Mouse (Mus musculus): ENCODE data around the gene Isl2. TPM values are rescaled to one million over a fixed set of nuclear protein-coding genes. Genes with fewer than 3 reads are reported as not detected.

The Isl2 gene
- polyA plus RNA-seq, 1 experiment, result not detected

DNA sequence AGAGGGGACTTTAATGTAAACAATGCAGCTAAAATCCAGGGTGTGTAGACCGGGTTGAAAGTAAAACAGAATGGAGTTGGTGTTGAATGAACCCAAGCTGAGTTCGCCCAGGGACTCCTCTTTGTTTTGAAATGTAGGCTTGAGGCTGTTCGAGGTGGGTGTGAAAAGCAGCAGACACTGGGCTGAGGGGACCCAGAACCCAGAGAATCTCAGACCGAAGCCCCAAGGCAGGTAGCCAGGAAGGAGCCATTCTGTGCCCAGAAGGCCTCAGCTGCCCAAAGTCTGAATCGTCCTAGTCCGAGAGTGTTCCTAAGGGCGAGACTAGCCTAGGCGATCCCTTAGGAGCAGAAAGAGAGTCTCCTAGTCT, 4.8 kb downstream of the Isl2 start:
- no peak for TF ChIP-seq GATA1 (IDR thresholded peaks at IDR 0.05; ENCODE audit: low read length)

DNA sequence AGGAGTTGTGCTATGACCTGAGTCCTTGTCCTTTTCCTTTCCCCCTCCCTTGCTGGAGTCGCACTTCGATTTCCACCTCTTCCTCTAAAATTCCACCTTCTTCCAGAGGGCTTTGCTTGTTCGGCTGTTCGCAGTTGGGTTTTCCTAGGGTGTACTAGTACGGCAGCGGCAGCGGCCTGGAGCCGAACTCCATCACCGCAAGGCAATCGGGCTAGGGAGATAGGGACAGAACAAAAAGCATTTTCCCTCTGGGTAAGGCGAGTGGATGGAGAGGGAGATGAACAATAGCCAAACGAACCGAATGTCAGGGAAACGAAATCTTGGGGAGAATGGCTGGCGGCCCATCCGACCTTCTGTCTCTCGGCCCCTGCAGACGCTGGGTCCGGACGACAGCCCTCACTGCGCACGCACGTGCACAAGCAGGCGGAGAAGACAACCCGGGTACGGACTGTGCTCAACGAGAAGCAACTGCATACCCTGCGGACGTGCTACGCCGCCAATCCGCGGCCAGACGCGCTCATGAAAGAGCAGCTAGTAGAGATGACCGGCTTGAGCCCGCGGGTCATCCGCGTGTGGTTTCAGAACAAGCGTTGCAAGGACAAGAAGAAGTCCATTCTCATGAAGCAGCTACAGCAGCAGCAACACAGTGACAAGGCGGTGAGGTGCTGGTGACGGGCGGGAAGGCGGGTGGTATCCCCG, 5.4 kb downstream of the Isl2 start:
- no peak for TF ChIP-seq GATA1 (IDR thresholded peaks at IDR 0.05; ENCODE audit: low read length)

DNA sequence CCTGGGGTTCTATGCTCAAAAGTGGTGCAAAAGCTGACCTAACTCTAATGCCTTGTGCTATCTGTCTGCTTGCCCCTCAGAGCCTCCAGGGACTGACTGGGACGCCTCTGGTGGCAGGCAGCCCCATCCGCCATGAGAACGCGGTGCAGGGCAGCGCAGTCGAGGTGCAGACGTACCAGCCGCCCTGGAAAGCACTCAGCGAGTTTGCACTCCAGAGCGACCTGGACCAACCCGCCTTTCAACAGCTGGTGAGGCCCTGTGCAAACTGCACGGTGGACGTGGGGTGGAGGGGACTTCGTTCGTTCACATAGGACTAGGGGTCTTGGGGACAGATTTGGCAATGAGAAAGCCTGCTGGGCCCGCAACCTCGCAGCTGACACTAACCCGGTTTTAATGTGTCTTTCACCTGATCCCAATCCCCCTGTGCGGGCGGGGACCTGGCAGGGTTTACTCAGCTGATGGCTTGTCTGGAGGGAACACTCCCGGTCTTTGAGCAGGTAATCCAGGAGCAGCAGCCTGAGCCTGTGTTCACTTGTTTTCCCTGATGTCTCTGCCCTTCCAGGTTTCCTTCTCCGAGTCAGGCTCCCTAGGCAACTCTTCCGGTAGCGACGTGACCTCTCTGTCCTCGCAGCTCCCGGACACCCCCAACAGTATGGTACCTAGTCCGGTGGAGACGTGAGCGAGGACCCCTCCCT, 6.5 kb downstream of the Isl2 start:
- no peak for TF ChIP-seq GATA1 (IDR thresholded peaks at IDR 0.05; ENCODE audit: low read length)

DNA sequence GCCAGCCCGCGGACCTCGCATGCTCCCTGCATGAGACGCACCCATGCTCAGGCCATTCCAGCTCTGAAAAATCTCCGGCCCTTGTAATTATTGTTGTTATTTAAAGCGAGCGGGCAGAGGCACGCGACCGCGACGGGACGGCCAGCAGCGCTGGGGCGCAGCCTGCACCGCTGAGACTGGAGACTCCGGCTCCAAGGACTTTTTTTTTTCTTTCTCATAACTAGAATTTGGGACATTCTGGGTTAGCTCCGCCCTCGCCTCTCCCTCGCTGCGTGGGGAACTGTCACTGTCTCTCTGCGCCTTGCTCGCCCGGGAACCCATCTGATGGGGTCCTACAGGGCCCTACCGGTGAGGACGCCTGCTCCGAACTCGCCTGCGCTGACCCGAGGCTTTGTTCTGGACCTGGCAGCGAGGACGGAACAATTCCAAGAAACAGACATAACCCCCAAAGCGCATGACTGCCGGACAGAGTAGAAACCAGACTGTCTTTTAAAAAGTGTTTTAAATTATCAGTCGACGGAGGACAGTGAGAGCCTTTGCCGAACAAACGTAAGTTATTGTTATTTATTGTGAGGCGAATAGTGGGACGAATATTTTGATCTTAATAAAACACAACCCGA, 7.2 kb downstream of the Isl2 start:
- TF ChIP-seq GATA1 (IDR thresholded peaks at IDR 0.05; ENCODE audit: low read length), result no peak

DNA sequence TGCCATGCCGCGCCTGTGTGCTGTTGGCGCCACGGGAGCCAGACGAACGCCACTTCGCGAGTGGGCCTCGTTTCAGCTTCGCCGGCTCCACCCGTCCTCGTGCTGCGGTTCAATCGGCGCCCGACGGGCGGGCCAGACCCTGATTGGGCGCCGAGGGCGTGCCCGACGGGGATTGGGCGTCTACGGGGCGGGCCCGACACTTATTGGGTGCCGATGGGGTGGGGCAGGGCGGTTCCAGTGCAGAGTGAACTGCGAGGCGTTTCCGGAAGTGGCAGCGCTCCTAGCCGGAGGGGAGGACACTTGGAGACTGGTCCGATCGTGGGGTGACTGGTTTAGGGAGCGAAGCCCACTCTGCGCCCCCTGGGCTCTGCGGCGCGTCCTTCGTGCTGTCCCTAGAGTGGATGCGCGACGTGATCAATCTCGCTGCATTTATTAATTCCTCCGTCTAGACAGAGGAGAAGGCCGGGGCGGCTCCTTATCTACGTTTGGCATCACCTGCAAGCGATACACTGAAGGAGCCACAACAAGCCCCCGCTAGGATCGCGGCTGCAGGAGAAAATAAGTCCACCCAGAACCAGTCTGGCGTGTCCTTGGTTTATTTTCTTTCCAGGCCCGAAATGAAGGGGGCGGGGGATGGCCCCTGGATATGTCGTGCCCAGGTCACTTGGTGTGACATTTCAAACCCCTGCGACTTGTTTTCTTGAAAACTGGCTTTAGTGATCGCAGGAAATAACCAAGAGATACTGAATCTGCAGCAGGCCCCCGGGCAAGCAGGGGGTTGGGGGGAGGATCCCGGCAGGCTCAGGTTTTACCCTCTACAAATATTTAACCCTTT, 7.9 kb downstream of the Isl2 start:
- TF ChIP-seq GATA1 (IDR thresholded peaks at IDR 0.05; ENCODE audit: low read length), result no peak

DNA sequence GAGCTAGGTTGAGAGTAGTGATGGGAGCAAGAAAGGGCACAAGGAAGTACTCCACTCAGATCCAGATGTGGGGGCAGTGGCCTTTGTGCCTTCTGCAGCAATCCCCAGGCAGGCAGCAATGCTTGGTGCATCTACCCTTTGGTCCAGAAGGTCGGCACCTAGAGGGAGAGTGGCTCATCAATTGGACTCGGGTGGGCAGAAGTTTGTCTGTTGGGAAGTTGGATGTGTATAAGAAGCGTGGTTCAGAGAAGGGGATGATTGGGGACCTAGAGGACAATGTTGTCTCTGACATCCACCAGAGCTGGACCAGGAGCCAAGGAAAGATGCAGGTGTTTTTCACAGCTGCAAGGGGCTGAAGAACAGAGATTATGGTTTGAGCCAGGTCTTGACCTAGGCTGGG, 10.4 kb downstream of the Isl2 start:
- TF ChIP-seq GATA1 (IDR thresholded peaks at IDR 0.05; ENCODE audit: low read length), result no peak

DNA sequence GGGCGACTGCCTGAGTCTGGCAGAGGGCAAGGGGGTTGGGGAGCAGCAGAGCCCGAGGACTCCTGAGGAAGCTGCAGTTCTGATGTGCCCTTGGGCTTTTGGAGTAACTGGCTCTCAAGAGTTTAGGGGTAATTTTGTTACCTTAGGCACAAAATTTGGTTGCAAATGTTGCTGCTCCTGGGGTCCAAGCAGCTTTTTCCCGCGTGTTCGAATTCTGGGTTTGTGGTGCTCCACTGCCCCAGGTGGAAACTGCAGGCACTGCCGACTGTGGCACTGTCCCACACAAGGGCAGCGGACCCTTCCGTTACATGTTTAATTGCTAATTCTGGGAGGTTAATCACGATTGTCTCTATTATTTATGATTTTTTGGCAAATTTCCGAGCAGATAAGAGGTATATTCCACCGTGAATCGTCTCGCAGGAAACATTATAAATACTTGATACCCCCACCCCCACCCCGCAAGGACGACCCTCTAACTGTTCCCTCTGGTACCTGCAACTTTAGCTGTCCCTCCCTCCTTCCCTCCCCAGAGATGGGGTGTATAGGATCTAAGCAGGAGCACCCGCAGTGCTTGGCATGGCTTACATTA, 10.9 kb downstream of the Isl2 start:
- no peak for TF ChIP-seq GATA1 (IDR thresholded peaks at IDR 0.05; ENCODE audit: low read length)

DNA sequence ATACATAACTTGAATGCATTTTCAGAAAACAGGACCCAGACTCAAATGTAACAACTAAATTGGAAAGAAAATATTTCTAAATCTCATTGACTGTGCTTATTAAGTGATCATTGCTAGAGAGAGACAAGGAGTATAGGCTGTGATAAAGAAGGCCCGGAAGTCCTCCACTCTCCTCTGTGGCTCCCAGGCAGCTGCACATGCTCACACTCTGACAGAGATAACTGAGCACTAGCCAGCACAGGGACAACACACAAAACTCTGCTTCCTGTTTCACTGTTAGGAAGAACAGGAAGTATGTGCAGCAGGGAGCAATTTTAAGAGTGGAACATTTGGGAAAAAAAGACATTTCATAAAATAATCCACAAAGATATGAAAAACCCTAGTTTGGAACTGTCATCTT, 16.5 kb downstream of the Isl2 start:
- no peak for TF ChIP-seq GATA1 (IDR thresholded peaks at IDR 0.05; ENCODE audit: low read length)

DNA sequence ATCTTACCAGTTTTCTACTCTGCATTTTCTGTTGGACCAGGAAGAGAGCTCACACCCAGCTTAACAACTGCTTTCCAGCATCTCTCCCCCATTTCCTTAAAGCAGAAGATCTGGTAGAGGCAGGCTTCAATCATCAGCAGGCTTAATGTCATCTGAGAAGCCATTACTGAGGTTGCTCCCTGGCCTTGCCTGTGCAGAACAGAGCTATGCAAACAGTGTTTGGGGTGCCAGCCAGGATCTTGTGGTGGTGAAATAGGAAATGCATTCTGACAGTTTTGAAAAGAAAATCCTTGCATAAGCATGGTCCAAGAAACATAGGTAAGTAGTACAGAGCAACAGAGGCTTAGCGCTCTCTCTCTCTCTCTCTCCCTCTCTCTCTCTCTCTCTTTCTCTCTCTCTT, 22.5 kb downstream of the Isl2 start:
- no peak for TF ChIP-seq GATA1 (IDR thresholded peaks at IDR 0.05; ENCODE audit: low read length)

DNA sequence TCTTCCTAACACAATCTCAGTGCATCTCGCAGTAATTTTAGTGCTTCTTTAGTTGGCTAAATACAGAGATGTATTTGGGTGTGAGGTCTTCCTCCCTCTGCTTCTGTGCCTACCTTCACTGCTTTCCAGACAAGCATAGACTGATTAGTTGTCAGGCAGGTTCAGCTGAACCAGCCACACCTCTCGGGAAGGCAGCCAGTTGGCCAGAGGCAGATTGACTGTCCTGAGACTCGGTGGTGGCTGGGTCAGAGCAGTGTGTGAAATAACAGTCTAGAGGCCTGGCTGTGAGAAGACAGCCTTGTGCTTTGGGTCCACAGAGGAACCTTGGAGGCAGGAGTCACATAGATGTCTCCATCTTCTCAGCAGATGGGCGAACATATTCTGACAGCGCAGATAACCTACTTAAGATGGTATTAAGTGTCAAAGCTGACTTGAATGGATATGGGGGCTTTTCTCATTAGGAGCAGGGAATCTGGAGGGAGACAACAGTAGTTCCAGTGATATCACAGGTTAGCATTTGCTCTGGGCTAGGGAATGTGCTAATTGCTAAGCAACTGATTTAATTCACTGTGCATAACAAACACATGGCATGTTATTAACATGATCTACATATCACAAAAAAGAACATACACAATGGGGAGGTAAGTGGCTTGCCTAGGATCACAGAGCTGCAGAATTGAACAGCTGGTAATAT, 30.1 kb downstream of the Isl2 start:
- TF ChIP-seq GATA1 (IDR thresholded peaks at IDR 0.05; ENCODE audit: low read length), result no peak

DNA sequence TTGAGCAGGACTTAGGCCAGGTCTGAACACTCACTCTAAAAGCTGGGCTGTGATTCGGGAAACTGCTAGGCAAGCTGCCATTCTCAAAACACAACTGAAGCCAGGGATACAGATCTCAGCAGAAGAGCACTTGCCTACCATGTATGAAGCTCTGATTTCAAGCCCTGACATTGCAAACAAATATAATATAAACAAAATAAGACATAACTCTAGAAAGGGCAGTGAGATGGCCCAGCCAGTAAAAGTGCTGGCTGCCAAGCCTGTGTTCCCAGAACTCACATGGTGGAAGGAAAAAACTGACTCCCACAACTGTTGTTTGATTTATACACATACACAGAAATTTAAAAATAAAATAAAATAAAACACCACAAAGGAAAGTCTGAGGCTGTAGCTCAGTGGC, 32.6 kb downstream of the Isl2 start:
- no peak for TF ChIP-seq GATA1 (IDR thresholded peaks at IDR 0.05; ENCODE audit: low read length)

DNA sequence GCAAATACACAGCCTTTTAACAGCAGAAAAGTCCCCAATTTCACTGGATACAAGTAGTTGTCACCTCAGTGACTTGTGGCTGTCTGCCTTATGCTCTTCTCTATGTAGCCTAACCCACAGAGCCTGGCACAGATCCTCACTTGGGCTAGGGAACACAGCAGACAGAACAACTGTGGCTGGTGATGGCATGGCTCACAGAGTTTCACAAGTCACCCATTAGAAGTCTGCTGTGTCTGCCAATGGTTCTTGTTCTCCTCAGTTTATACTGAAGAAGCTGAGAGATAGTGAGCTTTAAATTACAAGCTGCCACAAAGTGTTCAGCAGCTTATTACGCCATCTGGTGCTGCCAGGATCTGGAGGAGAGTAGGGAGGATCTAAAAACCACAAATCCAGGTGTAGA, 38.1 kb downstream of the Isl2 start:
- TF ChIP-seq GATA1 (IDR thresholded peaks at IDR 0.05; ENCODE audit: low read length), result no peak

DNA sequence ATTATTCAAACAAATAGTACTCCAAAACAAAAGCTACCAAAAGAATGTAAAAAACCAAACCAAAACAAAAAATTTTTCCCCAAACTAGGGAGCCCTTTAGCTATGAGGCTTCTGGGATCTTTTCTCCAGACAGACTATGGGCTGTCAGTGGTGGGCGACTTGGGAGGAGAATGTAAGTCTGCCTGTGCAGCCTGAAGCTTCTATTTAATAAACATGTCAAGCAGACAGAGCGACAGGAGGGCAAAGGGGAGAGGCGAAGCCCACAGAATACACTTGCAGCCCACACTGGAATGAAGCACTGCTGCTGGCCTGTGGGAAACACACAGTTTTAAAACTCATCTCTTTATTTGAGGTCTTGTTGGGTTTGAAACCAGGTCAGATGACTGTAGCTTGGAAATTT, 42.9 kb downstream of the Isl2 start:
- no peak for TF ChIP-seq GATA1 (IDR thresholded peaks at IDR 0.05; ENCODE audit: low read length)

DNA sequence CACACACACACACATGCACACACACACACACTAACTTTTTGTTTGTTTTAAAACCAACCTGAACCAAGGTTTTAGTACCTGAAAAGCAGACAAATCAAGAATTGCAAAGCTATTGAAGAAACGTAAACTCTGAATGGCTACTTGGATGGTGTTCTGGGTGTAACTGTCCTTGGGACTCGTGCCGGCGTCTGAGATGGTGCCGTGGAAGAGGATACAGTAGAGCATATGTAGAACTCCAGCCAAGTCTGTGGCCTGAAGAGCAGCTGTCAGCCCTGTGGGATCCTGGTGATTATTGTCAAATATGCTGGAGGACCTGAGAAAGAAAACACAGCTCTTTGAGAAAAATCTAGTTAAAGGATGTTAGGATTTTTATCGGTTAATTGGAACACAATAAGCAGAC, 47.7 kb downstream of the Isl2 start:
- no peak for TF ChIP-seq GATA1 (IDR thresholded peaks at IDR 0.05; ENCODE audit: low read length)

Other genes starting within 250 kb of the Isl2 start
- gene Nrg4, start 211.8 kb upstream of the Isl2 start, polyA plus RNA-seq (2012), result not detected in 2 replicates
- not detected in 2 replicates for gene Tmem266, start 211.8 kb upstream of the Isl2 start, polyA plus RNA-seq (2012)
- gene Etfa, start 26.4 kb upstream of the Isl2 start, polyA plus RNA-seq (2012), result 71.5 and 93.6 TPM in 2 replicates

Data from G1E-ER4 (cell line).